In the genomic region with DNA sequence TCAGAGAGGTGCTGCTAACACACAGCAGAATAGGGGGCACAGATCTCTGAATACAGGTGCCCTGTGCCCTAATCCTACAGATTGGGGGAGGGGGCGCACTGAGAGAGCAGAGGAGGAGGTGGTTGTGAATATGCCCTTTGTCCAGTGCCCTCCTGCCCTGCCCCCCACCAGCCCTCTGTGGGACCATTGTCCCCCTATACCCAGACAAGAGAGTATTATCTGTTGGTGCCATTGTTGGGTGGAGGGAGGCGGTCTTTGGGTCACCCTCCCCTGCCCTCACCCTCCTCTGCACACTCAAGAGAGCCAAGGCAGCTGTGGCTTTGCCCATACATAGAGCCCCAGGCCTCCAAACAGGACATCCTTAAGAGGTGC, we compare ENCODE assay signal across 8 mouse cellular contexts. TPM values are rescaled to one million over a fixed set of nuclear protein-coding genes. Genes with fewer than 3 reads are reported as not detected.
A peak's percentile ranks its signal among the peaks of the same experiment; 100 is the strongest.
DNase-seq lines count a peak whose midpoint lies in the region; ATAC-seq and TF ChIP-seq lines count a peak whose summit lies in the region.

No protein-coding gene starts in this region.

- ATAC-seq in heart, embryonic 15.5 days (replicated peaks; ENCODE audit: insufficient number of reproducible peaks, insufficient read depth, low FRiP score, low read depth): no peak
- peak; percentile 27; the same call in 1 of the 2 replicates for ATAC-seq in forebrain, embryonic 15.5 days (replicated peaks)
- ATAC-seq in limb, embryonic 11.5 days (ENCODE audit: insufficient number of reproducible peaks, low FRiP score, low TSS enrichment, low read depth): no peak
- peak; percentile 44; the same call in 1 of the 2 replicates for ATAC-seq in neural tube, embryonic 13.5 days (ENCODE audit: low read depth)
- no peak for ATAC-seq in CD4-positive, CD25-positive, alpha-beta regulatory T cell, adult 4 months

- no peaks in the 10 kb centered on the region for H3K27me3 ChIP-seq in heart, embryonic 15.5 days
- no peaks in the 10 kb centered on the region for H3K27me3 ChIP-seq in forebrain, embryonic 15.5 days
- peaks cover 3% of the 10 kb centered on the region; the same call in 1 of the 2 replicates for H3K27me3 ChIP-seq in limb, embryonic 11.5 days (ENCODE audit: control insufficient read depth, insufficient read depth, low read length)
- H3K27me3 ChIP-seq in neural tube, embryonic 13.5 days: peaks cover 15% of the 10 kb centered on the region; the same call in 1 of the 2 replicates

- peak overlapping the region; percentile 69; the same call in 1 of the 2 replicates for H3K27ac ChIP-seq in heart, embryonic 15.5 days
- peak overlapping the region; percentile 93 for H3K27ac ChIP-seq in bone marrow, adult 2 months (ENCODE audit: control insufficient read depth, insufficient read depth, low read depth, low read length, poor library complexity)
- 0 out of 2 replicates have a peak overlapping the region, but pooled peaks have one; percentile 45 for H3K27ac ChIP-seq in forebrain, embryonic 15.5 days (replicated peaks)
- H3K27ac ChIP-seq in limb, embryonic 11.5 days (replicated peaks; ENCODE audit: low read depth, low read length): no peak overlapping the region
- peak overlapping the region; percentile 74 for H3K27ac ChIP-seq in neural tube, embryonic 13.5 days (replicated peaks)

- peaks cover 25% of the 10 kb centered on the region for H3K4me1 ChIP-seq in heart, embryonic 15.5 days (replicated peaks)
- H3K4me1 ChIP-seq in bone marrow, adult 2 months (ENCODE audit: control insufficient read depth, insufficient read depth, low read length): peaks cover 2% of the 10 kb centered on the region
- H3K4me1 ChIP-seq in forebrain, embryonic 15.5 days: peaks cover 24% of the 10 kb centered on the region
- peaks cover 4% of the 10 kb centered on the region; the same call in 1 of the 2 replicates for H3K4me1 ChIP-seq in limb, embryonic 11.5 days (ENCODE audit: control insufficient read depth, insufficient read depth, low read length)
- H3K4me1 ChIP-seq in neural tube, embryonic 13.5 days (replicated peaks): peaks cover 41% of the 10 kb centered on the region

- intact Hi-C loops in heart, postnatal 36 days (cut with DNase I): no loop called here

- DNase-seq in heart, postnatal 36 days: no peak
- DNase-seq in limb, embryonic 11.5 days (ENCODE audit: low spot score): no peak
- no peak for DNase-seq in ovary, adult 18-20 months (ENCODE audit: low spot score)

- peak overlapping the region; percentile 69 for H3K4me3 ChIP-seq in heart, embryonic 15.5 days
- H3K4me3 ChIP-seq in bone marrow, adult 2 months (replicated peaks; ENCODE audit: control insufficient read depth, low read depth, low read length): peak overlapping the region; percentile 90
- H3K4me3 ChIP-seq in forebrain, embryonic 15.5 days: peak overlapping the region; percentile 64
- peak overlapping the region; percentile 66 for H3K4me3 ChIP-seq in limb, embryonic 11.5 days (ENCODE audit: low read depth, low read length)
- H3K4me3 ChIP-seq in neural tube, embryonic 13.5 days: peak overlapping the region; percentile 58

- peaks cover 16% of the 10 kb centered on the region; the same call in 1 of the 2 replicates for H3K36me3 ChIP-seq in heart, embryonic 15.5 days
- peaks cover 14% of the 10 kb centered on the region for H3K36me3 ChIP-seq in forebrain, embryonic 15.5 days
- H3K36me3 ChIP-seq in limb, embryonic 11.5 days (ENCODE audit: control insufficient read depth, insufficient read depth, low read length): peaks cover 2% of the 10 kb centered on the region
- H3K36me3 ChIP-seq in neural tube, embryonic 13.5 days: peaks cover 25% of the 10 kb centered on the region

- TF ChIP-seq POLR2A in bone marrow, adult 2 months (IDR thresholded peaks at IDR 0.05; ENCODE audit: borderline replicate concordance, control insufficient read depth, low read depth, low read length): no peak

- 54% methylated on average over 2 of the region's 2 CpGs for whole genome bisulfite sequencing in heart, embryonic 15.5 days
- 17% methylated on average over 2 of the region's 2 CpGs for WGBS in bone marrow, adult 2 months
- 23% methylated on average over 1 of the region's 2 CpGs for WGBS in forebrain, embryonic 15.5 days
- 78% methylated on average over 2 of the region's 2 CpGs for WGBS in limb, embryonic 11.5 days
- 32% methylated on average over 2 of the region's 2 CpGs for WGBS in neural tube, embryonic 13.5 days

- H3K9me3 ChIP-seq in heart, embryonic 15.5 days (replicated peaks): no peaks in the 10 kb centered on the region
- no peaks in the 10 kb centered on the region for H3K9me3 ChIP-seq in forebrain, embryonic 15.5 days
- H3K9me3 ChIP-seq in limb, embryonic 11.5 days (ENCODE audit: control insufficient read depth, low read length): no peaks in the 10 kb centered on the region
- no peaks in the 10 kb centered on the region for H3K9me3 ChIP-seq in neural tube, embryonic 13.5 days

- peak overlapping the region; percentile 74 for H3K4me2 ChIP-seq in heart, embryonic 15.5 days
- peak overlapping the region; percentile 74 for H3K4me2 ChIP-seq in forebrain, embryonic 15.5 days (replicated peaks)
- H3K4me2 ChIP-seq in limb, embryonic 11.5 days (ENCODE audit: low read depth, severe bottlenecking): peak overlapping the region; percentile 76
- H3K4me2 ChIP-seq in neural tube, embryonic 13.5 days: peak overlapping the region; percentile 78

- no peak for TF ChIP-seq CTCF in bone marrow, adult 2 months (IDR thresholded peaks at IDR 0.05; ENCODE audit: control insufficient read depth, insufficient read depth, low read length)

- H3K9ac ChIP-seq in heart, embryonic 15.5 days: peak overlapping the region; percentile 67
- peak overlapping the region; percentile 61 for H3K9ac ChIP-seq in forebrain, embryonic 15.5 days (replicated peaks)
- peak overlapping the region; percentile 65; the same call in 1 of the 2 replicates for H3K9ac ChIP-seq in limb, embryonic 11.5 days (ENCODE audit: low read length)
- H3K9ac ChIP-seq in neural tube, embryonic 13.5 days: peak overlapping the region; percentile 78

RNA-seq across cellular contexts. Expression of gene Cnp, which starts 0.8 kb away (rescaled TPM):
- polyA plus RNA-seq in heart, embryonic 15.5 days (2015; fragmentation: Nextera tagmentation; extraction: Ambion mirVana): 17.4 and 27.6 TPM in 2 replicates
- total RNA-seq in heart, postnatal 36 days (2021): 1 to 10 TPM; 5.5 to 7.2 TPM
- polyA plus RNA-seq in bone marrow, adult 2 months (2011; ENCODE audit: insufficient read depth, insufficient read length, low replicate concordance, missing spikeins): 25.0 and 35.7 TPM in 2 replicates
- polyA plus RNA-seq in forebrain, embryonic 15.5 days (2015; fragmentation: Nextera tagmentation; extraction: Ambion mirVana): 23.4 and 26.9 TPM in 2 replicates
- 21.9 and 23.8 TPM in 2 replicates for polyA plus RNA-seq in limb, embryonic 11.5 days (2014; fragmentation: Nextera tagmentation; extraction: Ambion mirVana)
- polyA plus RNA-seq in neural tube, embryonic 13.5 days (2015; fragmentation: Nextera tagmentation; extraction: Ambion mirVana): 46.0 and 53.2 TPM in 2 replicates
- polyA plus RNA-seq in CD4-positive, CD25-positive, alpha-beta regulatory T cell, adult 4 months (2017; shearing (Covaris generic)): 100 to 1,000 TPM; 185 to 348 TPM

RNA-seq across cellular contexts. Expression of gene Ttc25, which starts 30.1 kb away (rescaled TPM):
- polyA plus RNA-seq in heart, embryonic 15.5 days (2015; fragmentation: Nextera tagmentation; extraction: Ambion mirVana): 0.66 TPM in 2 replicates
- under 1 TPM; 0.22 to 0.49 TPM for total RNA-seq in heart, postnatal 36 days (2021)
- 0.35 TPM in 1 of 2 replicates, not detected in the other for polyA plus RNA-seq in bone marrow, adult 2 months (2011; ENCODE audit: insufficient read depth, insufficient read length, low replicate concordance, missing spikeins)
- 1.1 and 2.1 TPM in 2 replicates for polyA plus RNA-seq in forebrain, embryonic 15.5 days (2015; fragmentation: Nextera tagmentation; extraction: Ambion mirVana)
- polyA plus RNA-seq in limb, embryonic 11.5 days (2014; fragmentation: Nextera tagmentation; extraction: Ambion mirVana): 0.62 and 1.1 TPM in 2 replicates
- 2.4 and 2.7 TPM in 2 replicates for polyA plus RNA-seq in neural tube, embryonic 13.5 days (2015; fragmentation: Nextera tagmentation; extraction: Ambion mirVana)
- polyA plus RNA-seq in CD4-positive, CD25-positive, alpha-beta regulatory T cell, adult 4 months (2017; shearing (Covaris generic)): under 1 TPM in 1 of 2 experiments, not detected in 1; 0.24 TPM

RNA-seq across cellular contexts. Expression of gene Nkiras2, which starts 43.6 kb away (rescaled TPM):
- 59.8 and 70.3 TPM in 2 replicates for polyA plus RNA-seq in heart, embryonic 15.5 days (2015; fragmentation: Nextera tagmentation; extraction: Ambion mirVana)
- 10 to 100 TPM; 57.2 to 59.2 TPM for total RNA-seq in heart, postnatal 36 days (2021)
- 7.5 and 13.1 TPM in 2 replicates for polyA plus RNA-seq in bone marrow, adult 2 months (2011; ENCODE audit: insufficient read depth, insufficient read length, low replicate concordance, missing spikeins)
- 90.5 and 91.3 TPM in 2 replicates for polyA plus RNA-seq in forebrain, embryonic 15.5 days (2015; fragmentation: Nextera tagmentation; extraction: Ambion mirVana)
- 80.9 and 90.2 TPM in 2 replicates for polyA plus RNA-seq in limb, embryonic 11.5 days (2014; fragmentation: Nextera tagmentation; extraction: Ambion mirVana)
- polyA plus RNA-seq in neural tube, embryonic 13.5 days (2015; fragmentation: Nextera tagmentation; extraction: Ambion mirVana): 109 and 112 TPM in 2 replicates
- polyA plus RNA-seq in CD4-positive, CD25-positive, alpha-beta regulatory T cell, adult 4 months (2017; shearing (Covaris generic)): 10 to 100 TPM; 27.1 to 30.3 TPM

RNA-seq across cellular contexts. Expression of gene Dnajc7, which starts 44.5 kb away (rescaled TPM):
- 184 and 206 TPM in 2 replicates for polyA plus RNA-seq in heart, embryonic 15.5 days (2015; fragmentation: Nextera tagmentation; extraction: Ambion mirVana)
- 100 to 1,000 TPM; 123 to 133 TPM for total RNA-seq in heart, postnatal 36 days (2021)
- polyA plus RNA-seq in bone marrow, adult 2 months (2011; ENCODE audit: insufficient read depth, insufficient read length, low replicate concordance, missing spikeins): 603 and 838 TPM in 2 replicates
- polyA plus RNA-seq in forebrain, embryonic 15.5 days (2015; fragmentation: Nextera tagmentation; extraction: Ambion mirVana): 294 and 295 TPM in 2 replicates
- polyA plus RNA-seq in limb, embryonic 11.5 days (2014; fragmentation: Nextera tagmentation; extraction: Ambion mirVana): 69.9 and 98.4 TPM in 2 replicates
- 304 and 317 TPM in 2 replicates for polyA plus RNA-seq in neural tube, embryonic 13.5 days (2015; fragmentation: Nextera tagmentation; extraction: Ambion mirVana)
- polyA plus RNA-seq in CD4-positive, CD25-positive, alpha-beta regulatory T cell, adult 4 months (2017; shearing (Covaris generic)): 100 to 1,000 TPM; 426 to 510 TPM

RNA-seq across cellular contexts. Expression of gene Acly, which starts 47.7 kb away (rescaled TPM):
- 49.5 and 76.6 TPM in 2 replicates for polyA plus RNA-seq in heart, embryonic 15.5 days (2015; fragmentation: Nextera tagmentation; extraction: Ambion mirVana)
- total RNA-seq in heart, postnatal 36 days (2021): 10 to 100 TPM; 27.3 to 38.1 TPM
- polyA plus RNA-seq in bone marrow, adult 2 months (2011; ENCODE audit: insufficient read depth, insufficient read length, low replicate concordance, missing spikeins): 12.8 and 31.2 TPM in 2 replicates
- polyA plus RNA-seq in forebrain, embryonic 15.5 days (2015; fragmentation: Nextera tagmentation; extraction: Ambion mirVana): 230 and 237 TPM in 2 replicates
- 182 and 195 TPM in 2 replicates for polyA plus RNA-seq in limb, embryonic 11.5 days (2014; fragmentation: Nextera tagmentation; extraction: Ambion mirVana)
- 267 and 279 TPM in 2 replicates for polyA plus RNA-seq in neural tube, embryonic 13.5 days (2015; fragmentation: Nextera tagmentation; extraction: Ambion mirVana)
- polyA plus RNA-seq in CD4-positive, CD25-positive, alpha-beta regulatory T cell, adult 4 months (2017; shearing (Covaris generic)): 100 to 1,000 TPM; 102 to 153 TPM

Comparison
In these comparisons a context has a peak if more than half of its experiments do, and no peak if none do; other contexts are left out.
1. ATAC-seq: peak in forebrain, embryonic 15.5 days (single experiment) and neural tube, embryonic 13.5 days (single experiment); none in heart, embryonic 15.5 days (single experiment), limb, embryonic 11.5 days (single experiment) and CD4-positive, CD25-positive, alpha-beta regulatory T cell, adult 4 months (single experiment).
2. Peak in every context shown above with its lines, with median percentiles within 50 percentile points of each other: H3K4me2 ChIP-seq, H3K4me3 ChIP-seq and H3K9ac ChIP-seq.